Mouse (Mus musculus) embryonic facial prominence, embryonic 15.5 days (tissue): ENCODE measurements around the gene Cacna1g. TPM values are rescaled to one million over a fixed set of nuclear protein-coding genes. Genes with fewer than 3 reads are reported as not detected.

Experiments used
- ATAC-seq: fragments of 200-750 bp; cut with Nextera tagmentation; 2 replicates; pipeline ENCODE4 v1.8.0; 2017; ENCODE audit warnings: low read depth, moderate TSS enrichment; ENCODE audit not compliant: insufficient number of reproducible peaks, low FRiP score, low TSS enrichment
- H3K27ac ChIP-seq: fragments of 300-500 bp; sonication (generic); replicated peaks from 2 replicates; pipeline ENCODE4 v1.5.1; 2015; ENCODE audit warnings: mild to moderate bottlenecking, inconsistent platforms
- H3K27me3 ChIP-seq: fragments of 300-500 bp; sonication (generic); 2 replicates; pipeline ENCODE4 v1.6.1; 2015; ENCODE audit warnings: inconsistent platforms
- H3K36me3 ChIP-seq: fragments of 300-500 bp; sonication (generic); 2 replicates; pipeline ENCODE4 v1.6.1; 2015; ENCODE audit warnings: mild to moderate bottlenecking, inconsistent platforms
- H3K4me1 ChIP-seq: fragments of 300-500 bp; sonication (generic); 2 replicates; pipeline ENCODE4 v1.6.1; 2015; ENCODE audit warnings: inconsistent platforms
- H3K4me2 ChIP-seq: fragments of 300-500 bp; sonication (generic); replicated peaks from 2 replicates; pipeline ENCODE4 v1.6.1; 2015; ENCODE audit warnings: mild to moderate bottlenecking, inconsistent platforms
- H3K4me3 ChIP-seq: fragments of 300-500 bp; sonication (generic); replicated peaks from 2 replicates; pipeline ENCODE4 v1.5.1; 2015; ENCODE audit warnings: mild to moderate bottlenecking, inconsistent platforms
- H3K9ac ChIP-seq: fragments of 300-500 bp; sonication (generic); 2 replicates; pipeline ENCODE4 v1.6.1; 2015; ENCODE audit warnings: inconsistent platforms
- H3K9me3 ChIP-seq: fragments of 300-500 bp; sonication (generic); replicated peaks from 2 replicates; pipeline ENCODE4 v1.6.1; 2016; ENCODE audit warnings: inconsistent platforms
- WGBS: fragments of 180-500 bp; shearing (Covaris S2); methylation state at CpG from one replicate; pipeline ENCODE4 v1.1.7; 2015; 5-methylcytosine and 5-hydroxymethylcytosine counted together
- polyA plus RNA-seq: library from polyadenylated mRNA; unstranded; fragments of >200 nt; fragmentation: Nextera tagmentation; extraction: Ambion mirVana; gene quantifications from 2 replicates; pipeline ENCODE4 v1.2.1, GENCODE M21; 2015

Cacna1g gene
- polyA plus RNA-seq, 1 experiment from 2014 or later = 30.3 TPM

DNA sequence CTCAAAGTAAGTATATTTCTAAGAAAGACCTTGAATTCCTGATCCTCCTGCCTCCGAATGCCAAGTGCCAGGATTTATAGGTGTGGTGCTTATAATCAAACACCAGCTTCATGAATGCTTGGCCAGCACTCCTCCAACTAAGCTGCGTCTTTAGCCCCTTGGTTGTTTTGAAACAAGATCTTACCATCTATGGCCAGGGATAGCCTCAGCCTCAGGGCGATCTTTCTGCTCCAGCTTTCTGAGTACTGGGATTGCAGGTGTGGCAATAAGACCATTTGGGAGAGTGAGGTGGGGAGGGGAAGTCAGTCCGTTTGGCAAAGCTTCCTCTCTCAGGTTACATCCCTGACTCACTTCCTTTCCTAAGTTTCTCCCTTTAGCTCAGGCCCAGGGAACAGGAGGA, 86.2 kb downstream of the Cacna1g start:
- no peak overlapping the region for H3K9ac ChIP-seq
- H3K9me3 ChIP-seq = no peaks in the 10 kb centered on the region
- H3K4me3 ChIP-seq = no peak overlapping the region
- peaks cover 6% of the 10 kb centered on the region; the same call in 1 of the 2 replicates for H3K27me3 ChIP-seq
- H3K4me1 ChIP-seq = peaks cover 10% of the 10 kb centered on the region; the same call in 1 of the 2 replicates
- H3K36me3 ChIP-seq = no peaks in the 10 kb centered on the region
- no peak overlapping the region for H3K27ac ChIP-seq
- no peak overlapping the region for H3K4me2 ChIP-seq
- no peak for ATAC-seq
- 58% methylated on average over 4 of the region's 4 CpGs for WGBS

DNA sequence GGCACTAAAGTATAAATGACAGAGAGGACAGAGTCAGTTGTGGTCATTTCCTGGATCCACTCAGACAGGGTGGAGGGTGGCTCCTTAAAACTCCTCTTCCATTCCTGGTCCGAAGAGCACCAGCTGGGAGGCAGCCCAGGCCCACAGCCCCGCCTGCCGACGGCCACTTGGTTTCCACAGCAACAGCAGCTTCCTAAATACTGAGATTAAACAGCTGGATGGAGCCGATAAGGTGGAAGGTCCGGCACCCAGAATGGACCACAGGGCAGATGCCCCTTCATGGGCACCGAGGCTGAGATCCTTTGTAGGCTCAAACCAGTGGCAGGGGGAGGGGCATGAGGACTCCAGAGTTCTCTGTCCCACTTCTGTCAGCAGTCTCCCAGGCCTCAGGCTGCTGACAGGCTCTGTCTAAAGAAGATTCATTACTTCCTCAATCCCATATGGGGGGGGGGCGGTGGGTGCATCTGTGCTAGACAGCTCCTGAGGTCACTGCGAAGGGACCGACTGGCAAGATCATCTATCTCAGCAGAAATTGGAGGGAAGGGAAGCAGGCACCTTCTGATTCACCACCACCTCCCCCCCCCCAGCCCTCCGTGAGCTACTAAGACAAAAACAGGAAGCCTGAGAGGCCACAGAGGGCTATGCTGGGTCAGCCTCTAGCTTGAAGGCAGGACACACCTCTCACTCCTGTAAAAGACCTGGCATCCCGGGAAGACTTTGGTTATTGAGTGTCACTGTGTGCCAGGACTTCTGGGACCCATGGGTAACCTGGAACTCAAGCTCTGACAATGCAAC, 87.8 kb downstream of the Cacna1g start:
- WGBS = 34% methylated on average over 12 of the region's 12 CpGs
- Histone ChIP-seq H3K4me2 (no peak overlapping the region), H3K27ac (no peak overlapping the region), H3K9ac (no peak overlapping the region), H3K4me1 (peaks cover 4% of the 10 kb centered on the region; the same call in 1 of the 2 replicates), H3K9me3 (no peaks in the 10 kb centered on the region), H3K36me3 (no peaks in the 10 kb centered on the region), H3K27me3 (no peaks in the 10 kb centered on the region), H3K4me3 (no peak overlapping the region)
- ATAC-seq = no peak

DNA sequence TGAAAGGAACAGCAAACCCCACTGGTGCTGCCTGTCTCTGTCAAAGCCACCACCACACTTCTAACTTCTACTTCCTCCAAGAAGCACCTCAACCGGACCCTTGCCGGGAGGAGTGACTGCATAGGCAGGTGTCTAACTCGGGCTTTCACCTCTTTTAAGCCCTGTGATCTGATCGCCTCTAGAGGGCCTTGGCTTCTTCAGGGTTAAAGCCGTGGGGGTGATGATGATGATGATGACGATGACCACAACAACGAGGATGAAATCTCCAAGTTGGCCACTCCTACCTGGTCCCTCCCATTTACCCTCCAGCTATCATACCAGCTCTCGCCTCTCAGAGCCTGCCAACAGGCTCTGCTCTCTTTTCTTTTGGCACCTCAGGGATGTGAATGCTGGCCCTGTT, 94.3 kb downstream of the Cacna1g start:
- no peak overlapping the region for H3K27ac ChIP-seq
- H3K9ac ChIP-seq = no peak overlapping the region
- H3K4me1 ChIP-seq = no peaks in the 10 kb centered on the region
- H3K9me3 ChIP-seq = no peaks in the 10 kb centered on the region
- H3K4me3 ChIP-seq = no peak overlapping the region
- ATAC-seq = no peak
- 55% methylated on average over 8 of the region's 8 CpGs for WGBS
- H3K36me3 ChIP-seq = no peaks in the 10 kb centered on the region
- H3K4me2 ChIP-seq = no peak overlapping the region
- no peaks in the 10 kb centered on the region for H3K27me3 ChIP-seq

DNA sequence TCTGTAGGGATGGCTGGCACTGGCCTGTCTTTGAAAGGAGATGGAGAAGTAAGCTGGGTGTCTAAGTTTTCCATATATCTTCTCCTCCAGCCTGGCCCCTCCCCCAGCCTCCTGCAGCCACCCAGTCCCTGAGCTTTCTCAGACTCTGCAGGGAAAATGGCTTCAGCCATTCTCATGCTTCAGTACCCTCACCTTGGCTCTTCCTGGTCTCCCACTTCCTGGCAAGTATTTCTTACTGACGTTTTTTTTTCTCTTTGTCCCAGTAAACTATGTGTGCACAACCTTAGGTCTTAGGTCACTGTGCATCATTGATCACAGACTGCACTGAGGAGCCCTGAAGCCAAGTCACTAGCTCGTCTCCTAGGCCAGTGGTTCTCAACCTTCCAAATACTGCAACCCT, 94.9 kb downstream of the Cacna1g start:
- Histone ChIP-seq H3K4me1 (no peaks in the 10 kb centered on the region), H3K9me3 (no peaks in the 10 kb centered on the region), H3K36me3 (no peaks in the 10 kb centered on the region), H3K4me2 (no peak overlapping the region), H3K27me3 (no peaks in the 10 kb centered on the region), H3K4me3 (no peak overlapping the region), H3K9ac (no peak overlapping the region), H3K27ac (no peak overlapping the region)
- no peak for ATAC-seq
- WGBS = 21% methylated on average over 2 of the region's 2 CpGs

DNA sequence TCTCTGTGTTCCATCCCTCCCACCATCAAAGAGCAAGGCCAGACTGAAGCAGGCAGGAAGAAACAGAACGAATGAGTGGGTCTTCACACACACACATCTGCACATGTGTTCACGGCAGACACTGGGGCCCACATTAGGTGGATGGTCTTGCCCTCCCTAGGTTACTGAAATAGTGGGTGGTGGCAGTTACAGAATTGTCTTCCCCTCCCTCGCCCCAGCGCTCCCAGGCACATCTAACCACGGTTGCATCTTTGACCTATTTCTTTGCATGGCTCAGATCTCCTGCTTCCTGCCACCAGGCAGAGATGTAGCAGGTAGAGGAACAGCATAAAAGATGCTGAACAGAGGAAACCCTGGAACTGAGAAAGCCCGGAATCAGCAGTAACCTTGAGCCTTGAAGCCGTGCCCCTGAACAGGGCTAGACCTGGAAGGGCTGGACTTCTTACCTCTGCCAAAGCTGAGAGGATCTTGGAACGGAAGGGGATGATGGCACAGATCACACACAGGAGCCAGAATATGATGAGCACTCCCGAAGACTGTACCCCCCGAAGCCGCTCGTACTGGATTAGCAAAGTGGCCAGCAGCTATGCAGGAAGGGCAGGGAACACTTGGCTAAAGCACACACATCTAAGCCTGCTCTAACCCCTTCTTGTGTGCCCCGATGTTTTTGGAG, 99.6 kb downstream of the Cacna1g start:
- Histone ChIP-seq H3K36me3 (no peaks in the 10 kb centered on the region), H3K27ac (no peak overlapping the region), H3K4me3 (no peak overlapping the region), H3K9ac (no peak overlapping the region), H3K4me2 (no peak overlapping the region), H3K9me3 (no peaks in the 10 kb centered on the region), H3K4me1 (no peaks in the 10 kb centered on the region), H3K27me3 (no peaks in the 10 kb centered on the region)
- WGBS = 82% methylated on average over 13 of the region's 13 CpGs
- no peak for ATAC-seq

DNA sequence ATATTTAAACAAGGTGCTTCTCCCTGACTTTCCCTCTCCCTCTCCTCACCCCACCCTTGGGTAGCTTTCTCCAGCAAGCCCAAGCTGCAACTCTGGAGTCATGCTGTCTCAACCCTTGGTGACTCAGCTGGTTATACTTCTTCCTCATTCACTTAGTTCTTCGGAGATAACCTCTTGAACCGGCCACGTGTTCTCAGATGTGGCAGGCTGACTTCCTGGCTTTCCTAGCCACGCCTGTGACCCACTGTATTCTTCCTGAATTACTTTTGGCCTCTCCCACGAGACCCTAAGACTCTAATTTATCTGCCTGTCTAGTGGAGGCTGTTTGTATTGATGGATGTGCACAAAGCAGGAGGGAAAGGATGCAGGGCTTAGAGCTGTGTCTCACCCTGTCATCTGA, 103.2 kb downstream of the Cacna1g start:
- H3K27me3 ChIP-seq = no peaks in the 10 kb centered on the region
- ATAC-seq = no peak
- H3K4me3 ChIP-seq = no peak overlapping the region
- no peaks in the 10 kb centered on the region for H3K4me1 ChIP-seq
- no peaks in the 10 kb centered on the region for H3K9me3 ChIP-seq
- WGBS = 39% methylated on average over 5 of the region's 5 CpGs
- no peak overlapping the region for H3K9ac ChIP-seq
- H3K36me3 ChIP-seq = no peaks in the 10 kb centered on the region
- H3K27ac ChIP-seq = no peak overlapping the region
- H3K4me2 ChIP-seq = no peak overlapping the region

DNA sequence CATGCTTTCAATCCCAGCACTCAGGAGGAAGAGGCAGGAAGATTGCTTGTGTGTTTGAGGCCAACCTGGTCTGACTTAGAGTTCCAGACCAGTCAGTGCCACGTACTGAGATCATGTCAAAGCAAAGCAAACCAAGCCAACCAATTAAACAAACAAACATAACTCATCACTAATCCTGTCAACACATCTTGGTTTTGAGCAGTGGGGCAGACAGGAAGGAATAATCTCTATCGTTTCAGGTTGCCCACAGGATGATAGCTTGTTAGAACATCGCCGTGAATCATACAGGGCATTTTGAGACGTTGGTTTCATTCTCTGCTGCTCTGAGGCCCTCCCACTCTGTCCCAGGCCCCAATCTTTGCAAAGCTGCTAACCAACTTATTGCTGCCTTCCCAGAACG, 104.0 kb downstream of the Cacna1g start:
- Histone ChIP-seq H3K4me1 (no peaks in the 10 kb centered on the region), H3K36me3 (no peaks in the 10 kb centered on the region), H3K4me3 (no peak overlapping the region), H3K27me3 (no peaks in the 10 kb centered on the region), H3K4me2 (no peak overlapping the region), H3K9ac (no peak overlapping the region), H3K9me3 (no peaks in the 10 kb centered on the region), H3K27ac (no peak overlapping the region)
- ATAC-seq = no peak
- WGBS = 70% methylated on average over 6 of the region's 6 CpGs

DNA sequence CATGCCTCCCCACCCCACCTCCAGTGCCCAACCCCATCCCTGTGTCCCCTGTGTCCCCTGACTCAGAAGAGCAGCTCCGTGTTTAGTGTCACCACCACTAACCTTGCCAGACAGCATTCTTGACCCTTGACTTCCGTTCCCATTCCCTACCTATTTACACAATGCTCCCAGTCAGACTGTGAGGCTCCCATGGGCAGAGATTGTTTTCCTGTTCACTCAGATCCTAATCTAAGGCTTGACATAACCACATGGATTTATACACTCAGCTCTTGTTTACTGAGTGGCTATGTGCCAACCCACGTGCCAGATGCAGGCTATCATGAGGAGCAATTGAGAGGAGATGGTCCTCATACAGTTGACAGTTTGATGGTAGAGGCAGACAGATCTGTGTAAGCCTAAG, 108.7 kb downstream of the Cacna1g start:
- H3K9ac ChIP-seq = no peak overlapping the region
- H3K4me3 ChIP-seq = no peak overlapping the region
- H3K9me3 ChIP-seq = no peaks in the 10 kb centered on the region
- WGBS = 41% methylated on average over 3 of the region's 3 CpGs
- peaks cover 10% of the 10 kb centered on the region for H3K4me1 ChIP-seq
- no peaks in the 10 kb centered on the region for H3K36me3 ChIP-seq
- H3K27ac ChIP-seq = no peak overlapping the region
- no peak for ATAC-seq
- no peak overlapping the region for H3K4me2 ChIP-seq
- no peaks in the 10 kb centered on the region for H3K27me3 ChIP-seq

DNA sequence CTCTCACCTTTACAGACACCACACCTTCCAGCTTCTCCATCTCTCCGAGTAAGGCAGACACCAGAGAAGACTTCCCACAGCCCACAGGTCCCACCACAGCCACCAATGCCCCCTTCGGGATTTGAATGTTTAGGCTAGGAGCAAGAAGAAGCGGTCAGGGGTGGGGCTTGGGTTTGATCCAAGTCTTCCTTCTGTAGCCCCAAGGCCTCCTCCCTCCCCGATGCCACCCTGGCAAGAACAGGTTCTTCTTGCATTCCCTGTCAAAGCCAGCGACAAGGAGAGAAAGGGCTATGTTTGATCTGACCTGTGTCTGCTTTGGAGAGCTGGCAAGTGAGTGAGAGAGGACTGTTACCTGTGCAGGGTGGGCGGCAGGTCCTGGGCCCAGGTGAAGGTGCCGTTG, 110.3 kb downstream of the Cacna1g start:
- Histone ChIP-seq H3K9ac (no peak overlapping the region), H3K27ac (no peak overlapping the region), H3K4me1 (peaks cover 10% of the 10 kb centered on the region), H3K4me3 (no peak overlapping the region), H3K27me3 (no peaks in the 10 kb centered on the region), H3K4me2 (no peak overlapping the region), H3K9me3 (no peaks in the 10 kb centered on the region), H3K36me3 (no peaks in the 10 kb centered on the region)
- whole genome bisulfite sequencing = 62% methylated on average over 7 of the region's 7 CpGs
- peak; percentile 47; the same call in 1 of the 2 replicates for ATAC-seq

DNA sequence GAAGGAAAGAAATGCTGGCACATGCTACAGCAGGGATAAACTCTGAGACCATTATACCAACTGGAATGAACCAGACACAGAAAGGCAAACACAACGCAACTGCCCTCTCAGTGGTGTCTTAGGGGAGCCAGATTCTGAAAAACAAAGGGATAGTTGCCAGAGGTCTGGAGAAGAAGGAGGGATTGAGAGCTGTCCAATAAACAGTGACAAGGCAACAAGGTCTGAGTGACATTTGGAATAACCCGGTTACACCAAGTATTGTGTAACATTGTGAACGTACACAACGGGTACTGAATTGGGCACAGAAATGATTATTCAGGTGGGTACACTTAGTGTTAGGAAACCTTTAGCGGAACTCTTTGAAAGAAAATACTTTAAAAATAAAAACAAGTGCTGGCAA, 111.9 kb downstream of the Cacna1g start:
- Histone ChIP-seq H3K4me1 (peaks cover 10% of the 10 kb centered on the region), H3K9ac (no peak overlapping the region), H3K27me3 (no peaks in the 10 kb centered on the region), H3K27ac (no peak overlapping the region), H3K9me3 (no peaks in the 10 kb centered on the region), H3K4me2 (no peak overlapping the region), H3K36me3 (no peaks in the 10 kb centered on the region), H3K4me3 (no peak overlapping the region)
- ATAC-seq = no peak
- 92% methylated on average over 5 of the region's 5 CpGs for WGBS

DNA sequence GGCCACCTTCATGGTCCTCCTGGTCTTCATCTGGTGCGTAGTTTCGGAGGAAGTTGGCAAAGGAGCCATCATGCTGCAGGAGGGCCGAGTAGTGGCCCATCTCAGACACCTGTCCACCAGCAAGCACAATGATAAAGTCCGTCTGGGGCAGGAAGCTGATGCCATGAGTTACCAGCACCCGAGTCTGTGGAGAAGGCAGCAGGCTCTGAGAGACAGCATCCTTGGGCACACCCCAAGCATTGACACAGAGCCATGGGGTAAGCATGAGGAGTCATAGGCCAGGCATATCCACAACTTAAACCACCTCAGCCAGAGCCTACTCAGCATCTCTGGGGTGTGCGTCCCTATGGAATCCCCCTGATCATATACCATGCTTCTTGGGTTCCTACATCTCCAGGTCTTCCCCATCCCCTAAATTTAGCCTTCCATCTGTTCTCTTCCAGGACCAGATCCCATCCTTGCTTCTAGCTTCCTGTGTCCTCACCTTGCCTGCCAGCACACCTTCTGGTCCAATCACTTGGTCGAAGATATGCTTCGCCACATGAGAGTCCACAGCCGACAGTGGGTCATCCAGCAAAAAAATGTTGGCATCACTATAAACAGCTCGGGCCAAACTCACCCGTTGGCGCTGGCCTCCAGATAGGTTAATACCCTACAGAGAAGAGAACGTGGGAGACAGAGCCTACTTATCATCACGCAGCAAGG, 112.7 kb downstream of the Cacna1g start:
- ATAC-seq = no peak
- 93% methylated on average over 14 of the region's 14 CpGs for WGBS
- H3K36me3 ChIP-seq = no peaks in the 10 kb centered on the region

More for the DNA sequence above, 112.7 kb downstream of the Cacna1g start:
- no peak overlapping the region for H3K9ac ChIP-seq
- no peak overlapping the region for H3K27ac ChIP-seq
- no peak overlapping the region for H3K4me3 ChIP-seq
- no peaks in the 10 kb centered on the region for H3K9me3 ChIP-seq
- H3K4me2 ChIP-seq = no peak overlapping the region
- H3K4me1 ChIP-seq = peaks cover 10% of the 10 kb centered on the region
- no peaks in the 10 kb centered on the region for H3K27me3 ChIP-seq
